Mouse (Mus musculus) liver, embryonic 14.5 days (tissue): ENCODE measurements at regions not wholly inside any gene's neighbourhood (a gene's known extent, or its start where the extent isn't known, plus 50 kb on each side); places are given as distances from the start of the nearest gene placed in this dataset.

Source experiments
- ATAC-seq: fragments of 200-750 bp; cut with Nextera tagmentation; 2 replicates; pipeline ENCODE4 v1.8.0; 2017; ENCODE audit warnings: moderate number of reproducible peaks, mild to moderate bottlenecking, moderate library complexity; ENCODE audit not compliant: insufficient read depth
- DNase-seq, 3 experiments: peaks; one replicate each; pipeline ENCODE4 v3.0.0-alpha.2; 2012 to 2013; ENCODE audit warnings: low read depth in 3 of 3, low spot score in 3 of 3
- H3K27ac ChIP-seq: fragments of 300-500 bp; sonication (generic); 2 replicates; pipeline ENCODE4 v1.5.1; 2014; ENCODE audit warnings: moderate library complexity, mild to moderate bottlenecking, control low read depth, inconsistent platforms
- H3K27me3 ChIP-seq: fragments of 300-500 bp; sonication (generic); 2 replicates; pipeline ENCODE4 v1.6.1; 2014; ENCODE audit warnings: mild to moderate bottlenecking, low read length, moderate library complexity; ENCODE audit not compliant: control insufficient read depth, insufficient read depth
- H3K36me3 ChIP-seq: fragments of 300-500 bp; sonication (generic); replicated peaks from 2 replicates; pipeline ENCODE4 v1.6.1; 2014; ENCODE audit warnings: low read depth; ENCODE audit not compliant: control insufficient read depth, insufficient read depth
- H3K4me1 ChIP-seq, 2 experiments: fragments of 200-500 bp in 1 of 2; fragments of 300-500 bp in 1 of 2; sonication (generic) in 1 of 2; replicated peaks; 2 replicates each; pipeline ENCODE4 v1.6.1; 2012 to 2014; ENCODE audit warnings: antibody characterized with exemption in 1 of 2, inconsistent platforms in 1 of 2, low read length in 1 of 2; ENCODE audit not compliant: control insufficient read depth in 2 of 2, insufficient read depth in 2 of 2
- H3K4me2 ChIP-seq: fragments of 300-500 bp; sonication (generic); 2 replicates; pipeline ENCODE4 v1.6.1; 2014; ENCODE audit warnings: low read depth, mild to moderate bottlenecking, control low read depth, moderate library complexity
- H3K4me3 ChIP-seq, 2 experiments: fragments of 200-500 bp in 1 of 2; fragments of 300-500 bp in 1 of 2; sonication (generic) in 1 of 2; 2 replicates each; pipeline ENCODE4 v1.5.1; 2012 to 2014; ENCODE audit warnings: low read depth in 2 of 2, low read length in 2 of 2, mild to moderate bottlenecking in 2 of 2, control low read depth in 1 of 2, inconsistent platforms in 1 of 2, moderate library complexity in 1 of 2; ENCODE audit not compliant: insufficient read depth in 1 of 2
- H3K9ac ChIP-seq: fragments of 300-500 bp; sonication (generic); replicated peaks from 2 replicates; pipeline ENCODE4 v1.6.1; 2014; ENCODE audit warnings: mild to moderate bottlenecking, control low read depth, moderate library complexity
- H3K9me3 ChIP-seq: fragments of 300-500 bp; sonication (generic); 2 replicates; pipeline ENCODE4 v1.6.1; 2016; ENCODE audit warnings: low read length, mixed read lengths; ENCODE audit not compliant: control insufficient read depth
- CTCF ChIP-seq: IDR thresholded peaks from 2 replicates; pipeline ENCODE4 v1.5.1; 2016; ENCODE audit warnings: antibody characterized with exemption, low read depth, control low read depth
- EP300 ChIP-seq: IDR thresholded peaks from 2 replicates; pipeline ENCODE4 v1.6.1; 2016; ENCODE audit warnings: antibody characterized with exemption, low read depth
- WGBS: fragments of 180-500 bp; shearing (Covaris S2); extraction: QIAGEN DNeasy Blood & Tissue Kit; methylation state at CpG from one replicate; pipeline ENCODE4 v1.1.7; 2014; ENCODE audit not compliant: insufficient replicate concordance; 5-methylcytosine and 5-hydroxymethylcytosine counted together

DNA sequence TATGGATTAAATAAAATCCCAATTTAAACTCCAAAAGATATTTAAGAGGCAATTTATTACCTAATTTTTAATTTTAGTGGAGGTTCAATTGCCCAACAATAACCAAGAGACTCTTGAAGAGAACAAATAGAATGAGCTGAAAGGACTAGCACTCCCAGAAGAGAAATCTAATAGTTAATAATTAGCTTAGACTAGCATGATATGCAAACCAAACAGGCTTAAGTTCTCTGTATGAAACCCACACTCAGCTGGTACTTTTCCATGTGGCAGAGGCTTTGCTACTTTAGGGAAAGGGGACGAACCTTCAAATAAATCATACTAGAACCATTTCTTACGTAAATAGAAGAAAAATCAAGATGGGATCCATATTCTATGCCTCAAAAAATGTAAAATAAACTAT, 55.9 kb upstream of the Fam19a1 start:
- H3K4me1 ChIP-seq = no peaks in the 10 kb centered on the region
- no peaks in the 10 kb centered on the region for H3K9me3 ChIP-seq
- TF ChIP-seq EP300 (no peak), CTCF (no peak)
- H3K27me3 ChIP-seq = no peaks in the 10 kb centered on the region
- no peak overlapping the region for H3K27ac ChIP-seq
- no peak for ATAC-seq
- DNase-seq = no peak
- WGBS = 61% methylated on average over 2 of the region's 2 CpGs
- H3K4me3 ChIP-seq = no peak overlapping the region
- no peak overlapping the region for H3K4me2 ChIP-seq
- H3K36me3 ChIP-seq = no peaks in the 10 kb centered on the region
- no peak overlapping the region for H3K9ac ChIP-seq

DNA sequence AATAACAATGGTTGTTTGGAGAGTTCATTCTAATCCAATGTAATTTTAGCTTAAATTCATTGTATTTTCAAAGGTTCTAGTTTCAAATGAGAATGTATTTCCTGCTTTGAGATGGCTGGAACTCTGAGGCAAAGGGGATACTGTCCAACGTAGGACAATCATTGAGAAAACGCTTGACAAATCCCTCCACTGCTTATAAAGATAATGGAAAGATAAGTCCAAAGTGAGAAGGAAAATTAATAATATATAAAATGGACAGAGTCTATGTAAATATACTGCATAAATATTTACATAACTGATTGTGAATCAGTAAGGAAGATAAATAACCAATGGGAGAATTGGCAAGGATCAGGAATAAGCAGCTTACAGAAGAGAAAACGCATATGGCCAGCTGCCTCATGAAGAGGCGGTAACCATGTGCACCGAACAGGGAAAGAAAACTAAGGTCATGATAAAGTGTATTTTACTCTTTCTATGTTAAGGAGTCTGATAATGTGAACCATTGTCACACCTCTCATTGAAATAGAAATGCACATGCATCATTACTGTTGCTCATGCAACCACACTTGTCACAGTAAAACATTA, 55.3 kb upstream of the Fam19a1 start:
- no peaks in the 10 kb centered on the region for H3K27me3 ChIP-seq
- 70% methylated on average over 5 of the region's 5 CpGs for WGBS
- DNase-seq (no peak), ATAC-seq (no peak)
- H3K4me1 ChIP-seq = no peaks in the 10 kb centered on the region
- no peak overlapping the region for H3K4me3 ChIP-seq
- H3K4me2 ChIP-seq = no peak overlapping the region
- no peaks in the 10 kb centered on the region for H3K36me3 ChIP-seq
- H3K27ac ChIP-seq = no peak overlapping the region
- H3K9ac ChIP-seq = no peak overlapping the region
- TF ChIP-seq EP300 (no peak), CTCF (no peak)
- no peaks in the 10 kb centered on the region for H3K9me3 ChIP-seq

DNA sequence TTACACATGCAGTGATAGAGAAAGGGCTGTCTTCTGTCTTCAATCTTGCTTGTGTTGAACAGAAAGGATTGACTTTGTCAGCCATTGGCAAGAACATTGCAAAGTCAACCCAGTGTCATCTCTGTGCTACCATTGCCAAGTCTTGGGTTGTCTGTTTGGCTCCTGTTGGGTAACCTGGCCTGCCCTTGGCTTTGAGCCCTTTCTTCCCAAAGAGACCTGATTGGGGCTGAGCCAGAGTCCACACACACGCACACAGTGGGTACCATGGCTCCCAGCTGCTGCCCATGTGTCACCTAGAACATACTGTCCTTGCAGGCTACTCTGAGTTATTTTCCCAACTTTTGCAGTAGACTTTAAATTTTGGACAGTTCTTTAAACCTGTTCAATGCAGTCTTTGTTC, 51.0 kb upstream of the Fam19a1 start:
- TF ChIP-seq EP300 = no peak
- no peak for TF ChIP-seq CTCF
- Histone ChIP-seq H3K4me1 (no peaks in the 10 kb centered on the region), H3K27me3 (no peaks in the 10 kb centered on the region), H3K36me3 (no peaks in the 10 kb centered on the region), H3K4me2 (no peak overlapping the region), H3K4me3 (no peak overlapping the region), H3K27ac (no peak overlapping the region), H3K9me3 (no peaks in the 10 kb centered on the region), H3K9ac (no peak overlapping the region)
- no peak for ATAC-seq
- 30% methylated on average over 1 of the region's 1 CpGs for WGBS
- no peak for DNase-seq
